Mouse (Mus musculus) embryonic fibroblast, embryonic 13.5 days (primary cell): ENCODE data around the gene Lzts2.

Experiments used
- CTCF ChIP-seq: IDR thresholded peaks from 2 replicates; pipeline ENCODE4 v1.5.1; 2011; ENCODE audit warnings: mild to moderate bottlenecking, control low read depth, low read length, moderate library complexity, borderline replicate concordance; ENCODE audit not compliant: insufficient read depth
- POLR2A ChIP-seq: IDR thresholded peaks from 2 replicates; pipeline ENCODE4 v1.6.1; 2011; ENCODE audit warnings: low read depth, mild to moderate bottlenecking, control low read depth, low read length, moderate library complexity

DNA sequence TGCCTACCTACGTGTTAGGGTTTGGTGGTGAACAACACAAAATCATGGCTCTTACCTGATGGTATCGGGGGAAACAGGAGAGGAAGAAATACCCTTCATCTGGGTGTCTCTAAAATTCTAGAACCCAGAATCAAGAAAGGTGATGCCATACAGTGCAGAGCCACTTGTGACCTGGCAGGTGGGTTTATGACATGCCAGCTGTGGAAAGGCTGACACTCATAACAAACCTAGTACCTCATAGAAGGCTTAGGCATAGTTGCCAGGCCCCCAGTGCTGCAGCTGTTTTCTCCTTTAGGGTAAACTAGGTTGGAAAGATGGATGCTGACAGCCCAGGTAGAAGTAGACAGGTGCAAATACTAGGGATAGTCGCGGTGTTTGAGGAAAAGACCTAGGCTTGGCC, 29.8 kb upstream of the Lzts2 start:
- TF ChIP-seq CTCF = no peak
- no peak for TF ChIP-seq POLR2A
